Mouse (Mus musculus): Measurements from ENCODE around the gene Dstyk.
"Not testable (repeated sequence)": the region's sequence is repeated elsewhere in the genome, so short reads cannot be mapped to it uniquely, and the experiment has no call there.

Dstyk gene

GRCm38 (mm10) chr1:132436960-132437359, 19.6 kb downstream of the Dstyk start:
- no peak for DNase-seq (ENCODE audit: low spot score in 2 of 2)

DNA sequence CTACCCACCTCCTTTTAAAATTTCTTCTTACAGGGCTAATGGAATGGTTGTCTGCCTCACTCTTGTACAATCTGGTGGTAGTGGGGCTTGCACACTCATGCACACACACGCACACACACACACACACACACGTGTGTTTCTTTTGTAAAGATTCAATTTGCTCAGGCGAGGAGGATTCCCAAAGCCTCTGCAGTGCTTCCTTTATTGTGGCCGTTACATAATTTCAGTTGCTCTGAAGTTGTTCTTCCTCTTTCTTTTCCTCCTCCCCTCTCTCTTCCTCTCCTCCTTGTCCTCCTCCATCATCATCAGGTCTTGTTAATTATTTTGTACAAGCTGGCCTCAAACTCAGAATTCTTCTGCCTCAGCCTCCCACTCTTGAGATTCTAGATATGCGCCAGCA, 20.0 kb downstream of the Dstyk start:
- DNase-seq (ENCODE audit: low spot score in 2 of 2), result no peak

- no peak for DNase-seq (ENCODE audit: low spot score in 2 of 2)
These were observed 23.6 kb downstream of the Dstyk start for GRCm38 (mm10) chr1:132440896-132441435.

- DNase-seq (ENCODE audit: low spot score in 2 of 2), result no peak
These were observed 32.4 kb downstream of the Dstyk start for GRCm38 (mm10) chr1:132449742-132450141.

- DNase-seq (ENCODE audit: low spot score in 2 of 2), result no peak
These were observed 47.3 kb downstream of the Dstyk start for GRCm38 (mm10) chr1:132464651-132465050.

GRCm38 (mm10) chr1:132468926-132469325, 51.6 kb downstream of the Dstyk start:
- no peak for DNase-seq (ENCODE audit: low spot score in 2 of 2)

DNA sequence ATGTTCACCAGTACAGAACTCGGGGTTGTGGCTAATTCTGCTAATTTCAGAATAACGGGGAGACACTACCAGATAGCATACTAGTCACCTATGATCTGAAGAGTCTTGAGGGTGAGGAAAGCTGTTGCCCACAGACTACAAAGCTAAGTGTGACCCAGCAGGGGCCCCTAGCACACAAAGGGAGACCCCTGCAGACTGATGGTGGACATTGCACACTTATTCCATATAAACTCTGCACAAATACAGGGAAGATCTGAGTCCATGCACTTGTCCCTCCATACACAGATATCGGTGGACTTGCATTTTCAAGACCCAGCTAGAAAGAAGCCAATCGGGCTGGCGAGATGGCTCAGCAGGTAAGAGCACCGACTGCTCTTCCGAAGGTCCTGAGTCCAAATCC, 52.2 kb downstream of the Dstyk start:
- no peak for DNase-seq (ENCODE audit: low spot score in 2 of 2)

GRCm38 (mm10) chr1:132470031-132470430, 52.7 kb downstream of the Dstyk start:
- DNase-seq (ENCODE audit: low spot score in 2 of 2), result not testable (repeated sequence)

- DNase-seq (ENCODE audit: low spot score in 2 of 2), result no peak
These were observed 53.7 kb downstream of the Dstyk start for GRCm38 (mm10) chr1:132471032-132471431.

DNA sequence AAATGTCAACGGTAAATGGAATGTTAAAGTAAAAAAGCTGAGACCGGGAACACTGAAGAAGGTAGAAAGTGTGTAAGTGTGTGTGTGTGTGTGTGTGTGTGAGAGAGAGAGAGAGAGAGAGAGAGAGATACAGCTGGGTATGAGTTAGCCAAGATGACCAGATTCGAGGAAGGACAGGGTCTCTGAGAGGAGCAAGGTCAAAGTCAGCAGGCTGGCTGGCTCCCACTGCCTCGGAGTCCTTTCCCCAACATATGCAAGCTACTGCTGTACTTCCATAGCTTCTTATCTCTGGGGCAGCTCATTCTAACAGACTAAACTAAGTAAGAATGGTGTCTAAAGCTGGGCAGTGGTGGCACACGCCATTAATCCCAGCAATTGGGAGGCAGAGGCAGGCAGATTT, 54.1 kb downstream of the Dstyk start:
- no peak for DNase-seq (ENCODE audit: low spot score in 2 of 2)

GRCm38 (mm10) chr1:132472537-132472936, 55.2 kb downstream of the Dstyk start:
- no peak for DNase-seq (ENCODE audit: low spot score in 2 of 2)

DNA sequence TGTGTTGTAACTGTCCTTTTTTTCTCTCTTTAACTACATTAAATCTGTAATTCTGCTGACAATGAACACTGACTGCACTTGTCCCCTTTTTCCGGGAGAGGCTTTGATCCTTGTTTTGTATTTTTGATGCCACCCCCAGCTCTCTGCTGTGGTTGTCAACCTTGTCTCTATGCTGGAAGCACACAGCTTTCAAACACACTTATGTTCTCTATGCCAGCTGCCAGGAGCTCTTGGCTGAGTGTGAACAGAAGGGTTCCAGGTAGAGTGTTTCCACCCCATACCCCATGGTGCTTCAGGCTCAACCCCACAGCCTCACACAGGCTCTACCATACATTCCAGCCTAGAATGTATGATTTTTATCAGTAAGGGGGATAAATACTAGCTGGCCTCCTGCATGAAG, 57.1 kb downstream of the Dstyk start:
- DNase-seq (ENCODE audit: low spot score in 2 of 2), result no peak

DNA sequence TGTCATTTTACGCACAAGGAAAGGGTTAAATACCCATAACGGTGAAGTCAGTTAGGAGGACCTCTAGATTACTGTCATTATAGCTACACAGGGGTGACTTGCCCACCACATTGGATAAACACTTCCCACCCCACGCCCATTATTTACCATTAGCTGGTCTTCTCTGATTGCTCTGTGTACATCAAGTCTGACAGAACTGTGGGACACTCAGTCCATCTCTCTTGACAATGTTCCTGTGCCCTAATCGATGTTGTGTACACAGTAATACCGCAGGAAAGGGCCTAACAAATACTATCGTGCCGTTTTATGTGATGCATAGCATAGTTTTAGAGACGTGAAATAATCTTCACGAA, 59.2 kb downstream of the Dstyk start:
- no peak for DNase-seq (ENCODE audit: low spot score in 2 of 2)

GRCm38 (mm10) chr1:132476928-132477691, 59.8 kb downstream of the Dstyk start, which contains the start of gene Rbbp5:
Gene Rbbp5 (plus strand): TSS chr1:132477365.
- peak; percentile 89 to 95 for DNase-seq (ENCODE audit: low spot score in 2 of 2)

GRCm38 (mm10) chr1:132479438-132479837, 62.1 kb downstream of the Dstyk start:
- no peak for DNase-seq (ENCODE audit: low spot score in 2 of 2)

GRCm38 (mm10) chr1:132481619-132482018, 64.3 kb downstream of the Dstyk start:
- no peak for DNase-seq (ENCODE audit: low spot score in 2 of 2)

- no peak for DNase-seq (ENCODE audit: low spot score in 2 of 2)
These were observed 65.9 kb downstream of the Dstyk start for GRCm38 (mm10) chr1:132483234-132483633.

DNA sequence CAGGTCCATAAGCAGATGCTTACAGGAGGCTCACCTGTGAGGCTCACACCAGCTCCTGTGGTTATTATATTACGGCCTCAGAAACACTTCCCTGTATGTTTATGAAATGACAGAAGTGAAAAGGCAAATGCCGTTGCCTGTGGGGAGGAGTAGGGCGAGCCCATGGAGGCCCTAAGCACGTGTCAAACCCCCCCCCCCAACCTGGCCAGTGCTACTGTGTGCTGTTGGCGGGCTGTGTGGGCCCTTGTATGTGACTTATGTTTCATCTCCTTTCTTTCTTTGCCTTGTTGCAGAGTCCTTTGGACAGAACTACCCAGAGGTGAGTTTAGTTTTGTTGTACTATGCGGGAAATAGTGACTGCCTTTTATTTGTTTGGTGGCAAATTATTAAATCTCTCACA, 66.4 kb downstream of the Dstyk start:
- no peak for DNase-seq (ENCODE audit: low spot score in 2 of 2)

DNA sequence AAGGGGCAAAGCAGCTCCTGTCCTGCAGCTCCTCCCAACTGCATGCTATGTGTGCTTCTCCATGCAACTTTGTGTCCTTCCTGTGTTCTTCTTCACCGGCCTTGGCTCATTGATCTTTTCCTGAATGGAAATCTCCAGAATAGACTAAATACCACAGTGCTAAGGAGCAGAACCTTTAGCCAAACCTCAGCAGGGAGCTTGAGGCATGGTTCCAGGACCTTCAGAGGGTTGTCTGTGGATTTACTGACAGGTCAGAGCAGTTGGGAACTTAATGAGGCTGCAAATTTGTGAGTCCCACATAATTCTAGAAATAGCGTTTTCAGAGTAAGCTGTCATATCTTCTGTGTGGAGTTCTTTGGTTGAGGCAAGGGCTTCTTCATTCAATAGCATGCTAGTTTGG, 83.2 kb downstream of the Dstyk start:
- DNase-seq (ENCODE audit: low spot score in 2 of 2), result no peak

- no peak for DNase-seq (ENCODE audit: low spot score in 2 of 2)
These were observed 87.8 kb downstream of the Dstyk start for GRCm38 (mm10) chr1:132505155-132505554.

DNA sequence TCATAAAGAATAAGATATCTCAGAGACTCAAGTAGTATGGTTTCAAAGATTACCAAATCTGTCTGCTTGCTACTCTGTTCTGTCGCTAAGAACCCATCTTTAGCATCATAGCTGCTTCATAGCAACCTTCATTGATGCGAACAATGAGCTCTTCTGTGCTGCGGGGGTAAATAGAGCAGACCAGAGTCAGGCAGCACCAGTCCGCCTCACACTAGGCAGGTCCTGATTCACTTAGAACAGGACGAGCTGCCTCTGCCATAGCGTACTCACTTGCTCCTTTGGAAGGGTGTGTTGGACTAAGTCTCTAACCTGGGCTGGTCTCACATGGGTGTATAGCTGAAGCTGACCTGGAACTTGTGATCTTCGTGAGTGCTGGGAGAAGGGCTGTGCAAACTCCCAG, 88.7 kb downstream of the Dstyk start, which contains the start of gene Tmem81:
Gene Tmem81 (plus strand): TSS at position 173 of the 400 bp plus-strand sequence.
- DNase-seq (ENCODE audit: low spot score in 2 of 2), result no peak

DNA sequence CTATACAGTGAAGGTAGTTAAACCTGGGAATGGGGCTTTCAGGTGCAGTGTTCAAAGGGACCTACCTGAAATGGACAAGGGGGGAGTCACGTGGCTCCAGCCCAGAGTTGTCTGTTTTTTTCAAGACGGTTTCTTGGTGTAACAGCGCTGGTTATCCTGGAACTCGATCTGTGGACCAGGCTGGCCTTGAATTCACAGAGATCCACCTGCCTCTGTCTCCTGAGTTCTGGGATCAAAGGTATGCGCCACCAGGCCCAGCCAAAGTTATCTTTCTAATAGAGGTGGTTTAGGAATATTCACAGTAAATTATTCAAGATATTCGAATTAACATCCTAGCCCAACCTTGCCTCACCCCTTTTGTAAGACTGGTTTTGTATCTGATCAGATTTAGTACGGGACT, 89.3 kb downstream of the Dstyk start:
- no peak for DNase-seq (ENCODE audit: low spot score in 2 of 2)

DNA sequence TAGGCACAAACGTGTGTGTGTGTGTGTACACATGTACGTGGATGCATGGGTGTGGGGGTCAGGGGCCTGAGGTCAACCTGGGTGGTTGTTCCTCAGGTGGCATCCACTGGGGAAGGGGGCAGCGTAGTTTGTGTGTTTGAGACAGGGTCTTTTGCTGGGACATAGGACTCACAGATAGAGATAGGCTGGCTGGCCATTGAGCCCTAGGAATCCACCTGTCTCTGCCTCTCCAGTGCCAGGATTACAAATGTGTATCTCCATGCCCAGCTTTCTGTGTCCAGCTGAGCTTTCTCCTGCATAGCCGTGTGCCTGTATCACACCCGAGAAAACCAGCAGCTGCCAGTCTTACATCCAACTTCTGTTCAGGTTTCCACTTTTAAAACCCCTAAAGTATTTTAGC, 92.4 kb downstream of the Dstyk start:
- DNase-seq (ENCODE audit: low spot score in 2 of 2), result no peak

GRCm38 (mm10) chr1:132511521-132511920, 94.2 kb downstream of the Dstyk start:
- DNase-seq (ENCODE audit: low spot score in 2 of 2), result no peak
